Mouse (Mus musculus) embryo, embryonic 11.5 days (tissue): ENCODE results near the gene Pllp.

Experiments used
- DNase-seq: peaks from one replicate; pipeline ENCODE4 v3.0.0-alpha.2; 2012; ENCODE audit warnings: low read depth, low spot score

Gene Pllp

DNA sequence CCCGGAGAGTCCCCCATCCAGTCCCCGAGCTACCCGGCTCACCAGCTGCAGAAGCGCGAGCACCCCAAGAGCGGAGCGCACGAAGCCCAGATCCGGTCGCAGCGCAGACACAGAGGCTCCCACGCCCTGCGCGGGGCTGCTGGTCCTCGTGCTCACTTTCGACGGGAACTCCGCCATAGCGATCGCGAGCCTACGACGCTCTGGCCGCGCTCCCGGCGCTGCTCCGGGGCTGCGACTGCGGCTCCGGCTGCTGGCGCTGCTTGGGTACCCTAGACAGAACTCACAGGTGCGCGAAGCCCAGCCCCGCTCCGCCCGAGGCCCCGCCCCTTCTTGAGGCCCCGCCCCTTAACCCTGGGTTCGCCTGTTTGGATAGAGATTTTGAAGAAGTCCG lies at the start of gene Pllp:
Gene Pllp (minus strand): TSS at position 285 of the 391 bp plus-strand sequence.
- DNase-seq: peak; percentile 23

DNA sequence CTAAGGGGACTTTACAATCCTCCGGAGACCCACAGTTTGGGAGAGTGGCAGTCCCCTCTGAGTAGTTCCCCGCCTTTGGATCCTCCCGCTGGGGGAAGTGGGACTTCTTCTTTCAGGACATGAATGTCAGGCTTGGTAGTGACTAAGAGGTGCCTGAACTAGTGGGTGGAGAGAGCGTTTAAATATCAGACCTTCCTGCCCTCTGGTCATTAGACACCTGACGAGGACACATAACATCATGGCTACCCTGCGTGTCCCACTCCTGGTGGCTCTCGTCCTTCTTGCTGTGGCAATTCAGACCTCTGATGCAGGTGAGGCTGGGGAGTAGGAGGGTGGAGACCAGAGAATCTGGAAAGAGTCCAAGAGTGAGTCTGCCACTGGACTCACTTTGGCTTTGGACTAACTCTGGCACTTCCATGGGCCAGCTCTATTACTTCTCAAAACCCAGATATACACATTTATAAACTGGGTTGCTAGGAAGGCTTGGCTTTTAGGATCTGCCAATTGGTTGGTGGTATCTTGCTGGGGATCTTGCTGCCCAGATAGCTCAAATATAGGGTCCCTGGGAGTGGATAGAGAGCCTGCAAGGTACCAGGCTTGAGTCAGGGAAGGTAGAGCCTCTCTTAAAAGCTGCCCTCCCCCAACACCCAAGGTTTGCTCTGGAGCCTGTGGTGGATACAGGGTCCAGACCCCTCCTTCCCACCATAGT lies 49.6 kb upstream of the Pllp start, which contains the start of gene Ccl22:
Gene Ccl22 (plus strand): TSS at position 115 of the 709 bp plus-strand sequence.
- no peak for DNase-seq

DNA sequence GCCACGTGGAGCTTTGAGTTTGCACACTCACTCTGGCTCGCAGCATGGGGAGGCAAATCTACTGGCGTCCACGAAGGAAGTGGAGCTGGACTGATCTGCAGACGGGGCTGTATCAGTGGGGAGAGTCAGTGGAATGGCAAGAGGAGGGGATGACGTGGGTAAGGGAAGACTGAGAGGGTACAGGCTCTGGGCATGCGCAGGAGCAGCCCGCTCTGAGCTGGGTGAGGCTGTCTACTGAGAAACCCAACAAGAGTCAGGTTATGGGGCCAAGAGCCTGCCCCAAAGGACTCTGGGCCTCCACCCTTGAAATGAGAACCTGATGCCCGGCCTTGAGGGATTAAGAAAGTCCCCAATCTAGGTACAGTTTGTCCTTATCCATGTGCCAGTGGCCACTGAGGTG lies 48.9 kb upstream of the Pllp start:
- no peak for DNase-seq

DNA sequence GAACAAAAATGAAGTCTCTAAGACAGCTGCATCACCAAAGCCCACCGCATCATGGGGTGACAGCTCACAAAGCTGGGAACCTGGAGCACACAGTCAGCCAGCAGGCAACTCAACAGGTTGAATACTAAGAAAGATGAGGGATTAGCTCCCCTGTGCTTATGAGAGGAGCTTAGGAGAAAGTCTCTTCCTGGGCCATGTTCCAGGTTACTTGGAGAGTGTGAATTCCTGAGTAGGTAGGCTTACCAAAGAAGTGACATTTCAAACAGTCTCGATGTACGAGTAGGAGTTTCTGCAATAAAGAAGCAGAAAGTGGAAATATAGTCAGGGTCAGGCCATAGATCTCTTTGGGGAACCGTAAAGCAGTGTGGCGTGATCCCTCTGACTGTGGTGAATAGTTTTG lies 48.4 kb upstream of the Pllp start:
- no peak for DNase-seq

- no peak for DNase-seq
Observed at GRCm38 (mm10) chr8:94741726-94742125, 45.6 kb upstream of the Pllp start.

GRCm38 (mm10) chr8:94740591-94740990 lies 44.5 kb upstream of the Pllp start:
- no peak for DNase-seq

DNA sequence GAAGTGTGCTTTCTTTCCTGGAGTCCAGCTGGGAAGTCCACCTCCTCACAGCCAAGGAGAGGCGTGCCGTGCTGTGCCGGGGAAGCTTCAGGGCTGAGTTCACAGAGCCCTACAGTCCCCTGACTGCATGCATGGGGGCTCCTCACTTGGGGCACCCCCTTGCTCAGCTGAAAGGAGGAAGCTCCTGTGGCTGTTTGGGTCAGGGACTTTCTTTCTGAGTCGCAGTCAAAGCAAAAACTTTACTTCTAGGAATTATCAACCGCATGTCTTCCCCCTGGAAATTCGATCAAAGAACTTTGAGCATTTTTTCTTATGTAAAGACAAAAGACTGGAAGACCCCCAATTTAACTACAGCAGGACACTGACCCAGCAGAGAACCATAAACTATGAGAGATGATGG lies 43.8 kb upstream of the Pllp start:
- DNase-seq: no peak

DNA sequence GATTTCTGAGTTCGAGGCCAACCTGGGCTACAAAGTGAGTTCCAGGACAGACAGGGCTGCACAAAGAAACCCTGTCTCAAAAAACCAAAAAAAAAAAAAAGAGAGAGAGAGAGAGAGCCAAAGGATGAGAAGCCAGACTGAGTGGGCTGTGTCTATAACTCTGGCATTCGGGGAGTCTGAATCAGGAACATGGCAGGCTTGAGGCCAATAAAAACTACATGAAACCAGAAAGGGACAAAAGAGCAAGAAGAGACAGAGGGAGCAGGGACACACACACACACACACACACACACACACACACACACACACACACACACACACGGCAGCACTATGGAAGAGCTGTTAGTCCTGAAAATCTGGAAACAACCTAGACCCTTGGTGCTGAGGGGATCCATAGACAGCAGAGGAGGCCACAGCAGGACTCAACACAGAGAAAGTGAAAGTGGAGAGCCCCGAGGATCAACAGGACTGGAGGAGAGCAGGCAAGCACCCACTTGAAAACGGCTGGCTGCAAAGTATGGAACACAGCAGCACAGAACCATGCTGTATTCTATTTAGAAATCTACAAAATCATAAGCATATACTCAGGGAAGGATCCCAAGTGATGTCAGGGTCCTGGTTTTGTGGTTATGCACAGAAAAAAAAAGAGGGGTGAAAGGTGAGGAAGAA lies 39.5 kb upstream of the Pllp start:
- no peak for DNase-seq

- DNase-seq: no peak
Observed at GRCm38 (mm10) chr8:94734735-94735350, 38.8 kb upstream of the Pllp start.

DNA sequence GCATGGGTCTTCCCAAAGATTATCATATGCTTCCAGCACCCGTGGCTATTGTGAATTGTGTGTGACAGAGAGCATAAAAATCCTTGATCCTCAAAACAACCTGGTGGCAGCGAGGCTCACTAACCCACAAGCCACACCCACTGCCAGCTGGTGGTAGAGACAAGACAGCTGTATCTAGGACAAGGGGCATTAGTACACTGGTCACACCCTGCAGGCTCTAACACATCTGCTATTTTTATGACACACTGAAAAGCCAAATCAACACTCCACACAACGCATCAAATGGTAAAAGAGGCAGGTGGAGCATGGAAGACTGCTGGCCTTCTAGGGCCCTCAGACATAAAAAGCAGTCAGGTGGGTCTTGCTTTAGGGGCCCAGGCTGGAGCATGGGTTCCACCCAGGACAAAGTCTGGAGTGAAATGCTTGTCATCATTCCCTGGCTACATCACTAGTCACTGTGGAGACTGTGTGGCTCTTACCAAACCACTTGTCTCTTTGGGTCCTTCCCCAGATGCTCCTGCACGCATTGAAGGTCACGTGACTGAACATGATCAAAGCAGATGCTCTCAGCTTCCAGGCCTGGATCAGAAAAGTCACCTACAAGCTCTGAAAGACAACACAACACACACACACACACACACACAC lies 37.9 kb upstream of the Pllp start:
- DNase-seq: no peak

DNA sequence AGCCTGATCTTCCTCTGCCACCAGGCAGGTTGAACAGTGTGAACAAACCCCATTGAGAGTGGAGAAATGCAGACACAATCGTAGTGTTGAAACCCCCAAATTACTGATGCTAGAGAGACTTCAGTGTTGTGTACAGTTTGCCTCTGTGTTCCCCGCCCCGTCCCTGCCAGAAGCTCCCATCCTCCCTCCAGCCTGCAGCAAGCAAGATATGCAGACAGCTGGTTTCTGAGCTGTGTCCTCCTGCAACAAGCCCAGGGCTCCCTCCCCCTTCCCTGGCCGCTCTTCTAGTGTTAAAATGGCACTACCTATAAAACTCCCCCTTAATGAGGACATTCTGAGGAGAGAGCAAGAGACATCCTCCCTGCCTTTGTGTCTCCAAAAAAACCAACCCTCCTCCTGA lies 33.2 kb upstream of the Pllp start:
- DNase-seq: no peak

GRCm38 (mm10) chr8:94725998-94726397 lies 29.9 kb upstream of the Pllp start:
- no peak for DNase-seq

GRCm38 (mm10) chr8:94716841-94717240 lies 20.8 kb upstream of the Pllp start:
- no peak for DNase-seq

GRCm38 (mm10) chr8:94715871-94716270 lies 19.8 kb upstream of the Pllp start:
- no peak for DNase-seq

DNA sequence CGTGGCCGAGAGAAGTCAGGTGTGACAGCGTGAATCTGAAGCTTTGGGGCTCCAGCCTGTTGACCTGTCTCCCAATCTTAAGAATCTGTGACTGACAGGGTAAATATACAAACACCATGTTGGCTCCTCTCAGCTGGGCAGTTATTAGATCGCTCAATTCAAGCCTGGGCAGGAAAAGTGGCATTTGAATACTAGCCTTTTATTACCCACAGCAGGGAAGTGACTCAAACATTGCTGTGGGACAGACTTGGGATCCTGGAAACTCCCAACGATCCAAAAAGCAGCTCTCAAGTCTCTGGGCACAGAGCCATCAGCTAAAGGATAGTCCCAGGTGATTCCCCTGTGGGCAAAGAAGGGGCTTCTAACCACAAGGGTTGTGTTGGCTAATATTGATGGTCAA lies 18.5 kb upstream of the Pllp start:
- DNase-seq: no peak

- DNase-seq: no peak
Observed at GRCm38 (mm10) chr8:94711160-94711718, 15.2 kb upstream of the Pllp start.

DNA sequence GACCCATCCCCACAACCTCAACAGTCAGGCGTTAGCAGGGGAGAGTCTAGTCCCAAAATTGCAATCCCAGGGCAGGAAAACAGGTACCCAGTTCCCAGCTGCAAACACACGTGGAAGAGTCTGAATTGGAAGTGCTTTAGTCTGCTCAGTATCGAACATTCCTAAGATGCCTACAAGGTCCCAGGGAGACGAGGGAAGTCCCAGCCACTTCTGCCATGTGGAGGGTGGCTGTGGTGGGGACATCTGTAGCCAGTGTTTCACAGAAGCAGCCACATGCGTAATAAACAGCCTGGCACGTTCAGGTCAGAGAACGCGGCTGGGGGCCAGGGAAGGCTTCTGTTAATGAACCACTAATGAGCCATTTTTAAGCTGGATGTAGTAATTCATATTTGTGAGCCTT lies 14.3 kb upstream of the Pllp start:
- DNase-seq: no peak

GRCm38 (mm10) chr8:94706732-94707395 lies 10.8 kb upstream of the Pllp start:
- DNase-seq: no peak

DNA sequence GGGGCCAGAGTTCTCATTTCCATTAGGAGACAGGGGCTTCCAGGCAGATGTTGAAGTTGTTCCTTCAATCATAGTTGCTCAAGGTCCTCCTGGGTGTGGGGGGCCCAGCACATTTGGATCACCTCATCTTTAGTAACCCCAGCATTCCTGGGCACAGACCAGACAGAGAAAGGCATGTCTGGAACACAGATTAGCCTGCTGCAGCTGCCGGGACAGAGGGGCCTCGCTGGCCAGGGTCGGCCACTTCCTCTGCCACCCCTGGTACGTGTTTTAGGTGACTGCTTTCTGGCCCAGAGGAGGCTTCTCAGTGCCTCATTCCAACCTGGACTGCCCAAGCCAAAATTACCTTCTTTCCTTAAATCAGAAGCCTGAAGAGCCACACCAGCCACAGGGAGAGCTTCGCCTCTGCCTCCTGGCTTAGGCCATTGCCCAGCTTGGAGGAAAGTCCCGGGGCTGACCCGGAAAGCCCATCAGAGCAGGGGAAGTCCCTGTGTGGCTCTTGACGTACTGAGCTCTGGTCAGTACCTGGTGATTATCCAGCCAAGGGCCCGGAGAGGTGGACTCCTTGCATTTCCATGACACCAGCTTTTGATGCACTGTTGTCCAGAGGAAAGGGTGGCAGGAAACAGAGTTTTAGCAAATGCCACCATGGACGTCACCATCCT lies 9.6 kb upstream of the Pllp start:
- no peak for DNase-seq

GRCm38 (mm10) chr8:94704669-94704984 lies 8.5 kb upstream of the Pllp start:
- DNase-seq: no peak

- peak; percentile 95 for DNase-seq
Observed at GRCm38 (mm10) chr8:94703972-94704668, 8.0 kb upstream of the Pllp start.
